Mouse (Mus musculus) lung, embryonic 14.5 days (tissue): ENCODE data around the gene Magea10. TPM values are rescaled to one million over a fixed set of nuclear protein-coding genes. Genes with fewer than 3 reads are reported as not detected.

Experiments
- ATAC-seq: fragments of 200-750 bp; cut with Nextera tagmentation; 2 replicates; pipeline ENCODE4 v1.8.0; 2017; ENCODE audit warnings: mild to moderate bottlenecking, moderate TSS enrichment, moderate library complexity; ENCODE audit not compliant: insufficient read depth
- DNase-seq: peaks from one replicate; pipeline ENCODE4 v3.0.0-alpha.2; 2015
- H3K27ac ChIP-seq: fragments of 300-500 bp; sonication (generic); 2 replicates; pipeline ENCODE4 v1.5.1; 2014; ENCODE audit warnings: low read depth, mild to moderate bottlenecking, moderate library complexity
- H3K27me3 ChIP-seq: fragments of 300-500 bp; sonication (generic); 2 replicates; pipeline ENCODE4 v1.6.1; 2014; ENCODE audit warnings: low read length, control low read depth; ENCODE audit not compliant: insufficient read depth
- H3K36me3 ChIP-seq: fragments of 300-500 bp; sonication (generic); 2 replicates; pipeline ENCODE4 v1.6.1; 2014; ENCODE audit warnings: control low read depth; ENCODE audit not compliant: insufficient read depth
- H3K4me1 ChIP-seq: fragments of 300-500 bp; sonication (generic); 2 replicates; pipeline ENCODE4 v1.6.1; 2014; ENCODE audit warnings: antibody characterized with exemption, control low read depth; ENCODE audit not compliant: insufficient read depth
- H3K4me2 ChIP-seq: fragments of 300-500 bp; sonication (generic); 2 replicates; pipeline ENCODE4 v1.6.1; 2014; ENCODE audit warnings: mild to moderate bottlenecking
- H3K4me3 ChIP-seq: fragments of 300-500 bp; sonication (generic); 2 replicates; pipeline ENCODE4 v1.5.1; 2014; ENCODE audit warnings: low read depth, low read length
- H3K9ac ChIP-seq: fragments of 300-500 bp; sonication (generic); 2 replicates; pipeline ENCODE4 v1.6.1; 2014
- H3K9me3 ChIP-seq: fragments of 300-500 bp; sonication (generic); 2 replicates; pipeline ENCODE4 v1.6.1; 2016; ENCODE audit warnings: low read depth, low read length, control low read depth
- CTCF ChIP-seq: IDR thresholded peaks from 2 replicates; pipeline ENCODE4 v1.5.1; 2016; ENCODE audit warnings: antibody characterized with exemption, low read depth
- WGBS: fragments of 180-500 bp; shearing (Covaris S2); extraction: QIAGEN DNeasy Blood & Tissue Kit; methylation state at CpG from one replicate; pipeline ENCODE4 v1.1.7; 2014; 5-methylcytosine and 5-hydroxymethylcytosine counted together
- polyA plus RNA-seq: library from polyadenylated mRNA; unstranded; fragments of >200 nt; fragmentation: Nextera tagmentation; extraction: Ambion mirVana; gene quantifications from 2 replicates; pipeline ENCODE4 v1.2.1, GENCODE M21; 2014

Gene Magea10
- not detected in 2 replicates for polyA plus RNA-seq

DNA sequence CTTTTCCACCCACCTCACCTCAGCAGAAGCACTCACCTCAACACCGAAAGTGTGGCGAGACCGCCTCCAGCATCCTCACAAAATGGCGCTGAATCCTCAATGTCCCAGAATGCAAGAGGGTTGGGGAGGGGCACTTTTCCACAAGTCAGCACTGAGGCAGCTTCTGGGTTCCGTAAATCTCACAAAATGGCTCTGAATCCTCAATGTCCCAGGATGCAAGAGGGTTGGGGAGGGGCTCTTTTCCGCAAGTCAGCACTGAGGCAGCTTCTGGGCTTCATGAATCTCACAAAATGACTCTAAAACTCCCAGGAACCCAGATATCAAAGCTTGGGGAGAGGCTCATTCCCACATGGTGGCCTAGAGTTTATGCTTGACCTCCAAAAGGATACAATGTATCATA is at the start of gene Magea10:
Magea10 (minus strand) TSS at position 101 of the 400 bp plus-strand sequence.
- DNase-seq (no peak), ATAC-seq (no peak)
- TF ChIP-seq CTCF: no peak
- Histone ChIP-seq H3K4me2 (no peak within 1 kb of the TSS), H3K27me3 (no peaks in the 10 kb centered on the region), H3K9ac (no peak within 1 kb of the TSS), H3K4me1 (no peaks in the 10 kb centered on the region), H3K9me3 (no peaks in the 10 kb centered on the region), H3K36me3 (no peaks in the 10 kb centered on the region), H3K4me3 (no peak within 1 kb of the TSS), H3K27ac (no peak within 1 kb of the TSS)
- WGBS: 88% methylated on average over 6 of the region's 6 CpGs

GRCm38 (mm10) chrX:72381972-72382371 is 4.7 kb downstream of the Magea10 start:
- no peak for TF ChIP-seq CTCF
- Histone ChIP-seq H3K9ac (no peak overlapping the region), H3K27me3 (no peaks in the 10 kb centered on the region), H3K4me3 (no peak overlapping the region), H3K27ac (no peak overlapping the region), H3K4me2 (no peak overlapping the region), H3K36me3 (no peaks in the 10 kb centered on the region), H3K4me1 (no peaks in the 10 kb centered on the region), H3K9me3 (no peaks in the 10 kb centered on the region)
- ATAC-seq: no peak
- no peak for DNase-seq
- 55% methylated on average over 1 of the region's 1 CpGs for WGBS

Other genes with a start within 250 kb of the Magea10 start
- not detected in 2 replicates for gene Magea4, start 164.8 kb downstream of the Magea10 start, polyA plus RNA-seq
- gene Gabre, start 112.1 kb downstream of the Magea10 start, polyA plus RNA-seq: 2.3 TPM in 2 replicates